Mouse (Mus musculus): ENCODE measurements around the gene Prr12.

The Prr12 gene

GRCm38 (mm10) chr7:45077829-45078228 is 25.1 kb upstream of the Prr12 start:
- DNase-seq (ENCODE audit: low read depth, low spot score), result no peak

GRCm38 (mm10) chr7:45077322-45077721 is 24.6 kb upstream of the Prr12 start:
- DNase-seq (ENCODE audit: low read depth, low spot score), result no peak

GRCm38 (mm10) chr7:45076501-45076900 is 23.8 kb upstream of the Prr12 start:
- no peak for DNase-seq (ENCODE audit: low read depth, low spot score)

- no peak for DNase-seq (ENCODE audit: low read depth, low spot score)
These were observed 22.7 kb upstream of the Prr12 start for GRCm38 (mm10) chr7:45075405-45075804.

- no peak for DNase-seq (ENCODE audit: low read depth, low spot score)
These were observed 21.3 kb upstream of the Prr12 start for GRCm38 (mm10) chr7:45073949-45074348.

- no peak for DNase-seq (ENCODE audit: low read depth, low spot score)
These were observed 20.6 kb upstream of the Prr12 start for GRCm38 (mm10) chr7:45073171-45073707.

GRCm38 (mm10) chr7:45072230-45072629 is 19.5 kb upstream of the Prr12 start:
- DNase-seq (ENCODE audit: low read depth, low spot score), result no peak

- no peak for DNase-seq (ENCODE audit: low read depth, low spot score)
These were observed 17.0 kb upstream of the Prr12 start for GRCm38 (mm10) chr7:45069671-45070070.

- DNase-seq (ENCODE audit: low read depth, low spot score), result peak; percentile 68
These were observed 15.3 kb upstream of the Prr12 start for GRCm38 (mm10) chr7:45068000-45068318.

- no peak for DNase-seq (ENCODE audit: low read depth, low spot score)
These were observed 14.7 kb upstream of the Prr12 start for GRCm38 (mm10) chr7:45067190-45067999.

- peak; percentile 97 for DNase-seq (ENCODE audit: low read depth, low spot score)
These were observed 9.7 kb upstream of the Prr12 start, which contains the start of the genes Nosip and Prrg2 for GRCm38 (mm10) chr7:45062239-45062835. Gene Nosip, plus strand, starts transcription at chr7:45062429. Gene Prrg2, minus strand, starts transcription at chr7:45062677.

GRCm38 (mm10) chr7:45061532-45062075 is 8.9 kb upstream of the Prr12 start:
- DNase-seq (ENCODE audit: low read depth, low spot score), result no peak

GRCm38 (mm10) chr7:45060632-45061122 is 8.0 kb upstream of the Prr12 start:
- no peak for DNase-seq (ENCODE audit: low read depth, low spot score)

- peak; percentile 70 for DNase-seq (ENCODE audit: low read depth, low spot score)
These were observed 6.2 kb upstream of the Prr12 start for GRCm38 (mm10) chr7:45058607-45059571.

- DNase-seq (ENCODE audit: low read depth, low spot score), result no peak
These were observed 4.3 kb upstream of the Prr12 start for GRCm38 (mm10) chr7:45056972-45057348.

- DNase-seq (ENCODE audit: low read depth, low spot score), result no peak
These were observed 3.8 kb upstream of the Prr12 start for GRCm38 (mm10) chr7:45056329-45056971.

- DNase-seq (ENCODE audit: low read depth, low spot score), result peak; percentile 98
These were observed 1.3 kb upstream of the Prr12 start for GRCm38 (mm10) chr7:45053931-45054510.

- peak; percentile 71 for DNase-seq (ENCODE audit: low read depth, low spot score)
These were observed 643 bp upstream of the Prr12 start for GRCm38 (mm10) chr7:45053117-45053930.

- DNase-seq (ENCODE audit: low read depth, low spot score), result no peak
These were observed 360 bp downstream of the Prr12 start for GRCm38 (mm10) chr7:45052181-45052861.

Measured in forelimb bud, embryonic 11.5 days (tissue).